Mouse (Mus musculus) frontal cortex, postnatal 10 days (tissue): ENCODE measurements at regions not wholly inside any gene's neighbourhood (a gene's known extent, or its start where the extent isn't known, plus 50 kb on each side); places are given as distances from the start of the nearest gene placed in this dataset.

Experiments
- DNase-seq, 2 experiments: peaks; one replicate each; pipeline ENCODE4 v3.0.0; 2022; ENCODE audit warnings: low spot score in 2 of 2, mixed read lengths in 1 of 2

DNA sequence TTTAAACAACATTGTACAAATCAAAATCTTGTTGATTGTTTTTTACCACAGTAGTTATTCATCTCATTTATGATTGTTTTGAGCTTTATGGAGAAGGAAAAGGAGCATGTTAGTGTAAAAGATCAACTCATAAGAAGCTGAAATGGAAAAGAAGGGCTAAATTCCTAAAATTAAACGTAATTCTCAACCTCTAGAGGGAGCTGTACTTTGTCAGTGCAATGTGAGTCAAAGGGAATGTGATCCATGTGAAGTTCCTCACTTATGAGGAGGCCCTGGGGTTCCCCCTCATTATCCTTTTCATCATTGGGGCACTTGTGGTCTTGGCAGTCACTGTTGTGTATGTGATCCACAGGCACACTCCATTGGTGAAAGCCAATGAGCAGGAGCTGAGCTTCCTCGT, 54.0 kb upstream of the Vmn2r7 start:
- no peak for DNase-seq

DNA sequence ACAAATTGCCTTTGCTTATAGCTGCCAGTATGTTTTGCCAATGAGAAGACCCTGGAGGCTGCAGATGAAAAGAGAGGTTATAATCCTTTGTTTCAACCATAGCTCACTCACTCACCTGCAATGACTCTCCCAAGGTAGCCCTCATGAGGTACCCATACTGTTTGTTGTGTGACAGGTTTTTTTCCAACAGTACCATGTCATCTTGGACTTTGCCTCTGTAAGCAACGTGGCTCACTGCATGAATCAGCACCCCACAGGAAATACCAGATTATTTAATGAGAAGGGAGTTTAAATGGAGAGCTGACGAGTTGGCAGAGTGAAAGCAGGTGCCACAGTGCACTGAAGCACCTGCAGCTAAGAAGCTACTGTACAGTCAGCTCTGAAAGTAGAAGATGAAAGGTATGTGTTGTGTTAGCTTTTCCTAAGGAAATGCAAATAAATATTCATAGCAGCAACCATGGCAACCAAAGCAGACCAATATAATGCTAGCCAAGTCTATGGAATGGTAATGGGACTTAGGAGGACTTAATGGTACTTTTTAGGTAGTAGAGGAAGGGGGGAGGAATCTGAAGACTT, 56.8 kb upstream of the Vmn2r7 start:
- no peak for DNase-seq

DNA sequence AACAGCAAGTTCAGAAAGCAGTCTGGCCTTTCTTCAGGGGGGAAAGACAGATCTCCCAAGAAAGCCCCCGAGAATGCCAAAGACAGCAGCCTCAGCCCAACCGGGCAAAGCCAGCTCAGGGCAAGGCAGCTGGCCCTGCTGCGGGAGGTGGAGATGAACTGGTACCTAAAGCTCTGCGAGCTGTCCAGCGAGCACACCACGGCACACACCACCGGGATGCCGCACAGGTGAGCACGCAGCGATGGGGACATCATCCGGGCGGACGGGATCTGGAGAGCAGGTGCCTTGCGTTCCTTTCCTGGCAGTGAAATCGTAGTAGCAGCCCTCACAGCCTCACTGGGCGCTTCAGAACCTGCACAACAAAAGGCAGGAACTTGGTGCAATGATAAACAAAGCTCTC, 104.7 kb upstream of the Vmn2r7 start:
- DNase-seq: no peak

DNA sequence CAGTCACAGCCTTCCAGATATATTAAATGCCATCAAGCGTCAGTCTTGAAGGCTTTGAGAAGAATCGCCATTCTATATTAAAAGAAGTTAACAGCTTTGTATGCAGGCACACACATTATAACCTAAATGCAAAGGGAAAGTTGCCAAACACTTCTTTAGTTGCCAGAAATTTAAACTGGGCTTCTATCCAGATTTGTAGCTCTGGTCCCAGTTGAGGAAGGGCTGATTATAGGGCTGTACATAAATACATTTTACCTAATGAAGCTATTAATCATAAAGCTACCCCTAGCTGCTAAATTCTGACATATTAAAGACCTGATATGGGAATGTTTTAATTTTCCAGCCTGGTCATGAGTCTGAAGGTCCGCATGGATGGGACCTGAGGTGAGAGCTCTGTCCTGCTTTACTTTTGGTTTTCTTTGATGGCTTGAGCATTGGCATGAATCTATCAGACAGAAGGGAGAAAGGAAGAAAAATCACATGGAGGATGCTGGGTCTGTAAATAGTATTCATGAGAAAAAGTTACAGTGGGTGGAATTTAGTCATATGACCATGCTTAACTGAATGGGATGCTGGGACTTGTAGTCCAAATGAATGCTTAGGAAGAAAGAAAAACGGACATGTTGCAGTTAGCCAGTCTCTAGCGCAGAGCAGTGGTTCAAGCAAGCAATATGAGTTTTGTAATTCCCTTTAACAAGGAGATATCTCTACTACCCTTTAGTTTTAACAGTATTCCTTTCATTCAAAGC, 120.3 kb upstream of the Vmn2r7 start:
- DNase-seq: no peak

DNA sequence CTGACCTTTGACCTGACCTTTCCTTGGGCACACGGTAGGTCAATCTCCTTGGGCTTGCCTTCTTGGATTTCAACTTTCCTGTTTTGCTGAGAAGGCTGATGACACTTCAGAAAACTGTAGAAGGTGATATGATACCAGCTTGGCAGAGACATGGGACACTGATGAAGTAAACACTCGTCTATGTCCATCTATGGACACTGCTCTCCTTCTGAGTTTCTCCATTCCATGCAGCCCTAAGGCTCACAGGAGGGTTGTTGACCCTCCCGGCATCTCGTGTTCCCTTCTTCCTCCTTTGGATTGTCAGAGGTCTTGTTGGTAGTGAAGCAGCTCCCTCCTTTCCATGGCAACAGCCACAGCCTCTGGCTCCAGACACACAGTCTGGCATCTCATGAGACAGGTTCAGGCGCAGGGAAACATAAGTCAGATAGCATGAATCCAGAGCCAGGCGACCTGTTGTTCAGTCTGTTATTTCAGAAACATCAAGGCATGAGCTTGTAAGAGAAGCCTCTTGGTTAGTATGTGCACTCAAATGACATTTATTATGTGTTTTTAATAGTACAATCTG, 120.9 kb upstream of the Vmn2r7 start:
- no peak for DNase-seq

DNA sequence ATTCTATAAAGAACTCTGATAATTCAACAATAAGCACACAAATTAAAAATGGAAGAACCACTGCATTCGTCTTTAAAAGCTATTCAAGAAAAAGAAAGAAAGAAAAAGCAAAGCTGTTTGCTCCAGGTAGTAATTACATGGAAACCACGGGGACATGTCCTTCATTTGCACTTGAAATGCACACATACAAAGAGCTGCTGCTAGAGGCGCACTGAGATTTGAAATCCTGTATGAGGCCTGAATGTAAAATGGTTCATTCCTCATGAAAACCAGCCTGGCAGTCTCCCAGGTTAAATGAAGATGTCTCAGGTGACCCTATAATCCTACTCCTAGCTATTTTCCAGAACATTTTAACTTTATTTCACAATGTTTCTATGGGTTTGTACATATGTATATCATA, 123.7 kb upstream of the Vmn2r7 start:
- DNase-seq: no peak

DNA sequence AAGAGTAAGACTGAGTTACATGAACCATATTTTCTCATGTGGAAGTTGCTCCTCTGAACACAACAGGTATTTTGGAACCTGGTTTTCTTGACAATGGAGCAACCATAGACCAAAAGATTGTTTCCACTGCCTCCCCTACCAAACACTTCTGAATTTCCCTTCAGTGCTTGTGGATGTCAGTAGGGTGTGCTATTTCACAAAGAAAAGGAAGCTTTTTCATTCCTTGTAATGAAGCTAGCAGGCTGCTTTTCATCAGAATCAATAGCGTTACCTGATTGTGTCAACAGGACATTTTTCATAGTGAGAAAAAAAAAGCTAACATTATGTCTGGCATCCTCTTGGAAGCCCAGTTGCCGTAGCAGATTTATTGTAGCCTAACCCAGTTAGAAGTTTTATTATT, 124.8 kb upstream of the Kcnab1 start:
- DNase-seq: no peak

DNA sequence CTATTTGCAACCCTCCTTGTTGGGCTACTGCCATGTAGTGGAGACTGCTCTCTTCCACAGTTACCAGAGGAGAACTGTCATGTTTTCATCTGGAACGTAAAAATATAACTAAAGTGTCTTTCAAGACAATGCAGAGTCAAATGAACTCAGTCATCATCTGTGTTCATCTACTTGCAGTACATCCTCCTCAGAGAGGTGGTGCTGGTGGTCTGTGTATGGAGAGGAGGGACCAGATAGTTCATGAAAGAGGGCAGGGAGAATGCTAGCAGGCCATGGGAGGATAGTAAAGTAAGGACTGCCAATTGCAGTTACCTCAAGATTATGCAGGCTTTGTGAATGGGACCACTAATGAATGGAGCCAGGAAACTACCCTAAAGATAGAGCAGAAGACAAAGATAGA, 121.5 kb upstream of the Kcnab1 start:
- peak in 1 of 2 experiments; percentile 13 for DNase-seq

DNA sequence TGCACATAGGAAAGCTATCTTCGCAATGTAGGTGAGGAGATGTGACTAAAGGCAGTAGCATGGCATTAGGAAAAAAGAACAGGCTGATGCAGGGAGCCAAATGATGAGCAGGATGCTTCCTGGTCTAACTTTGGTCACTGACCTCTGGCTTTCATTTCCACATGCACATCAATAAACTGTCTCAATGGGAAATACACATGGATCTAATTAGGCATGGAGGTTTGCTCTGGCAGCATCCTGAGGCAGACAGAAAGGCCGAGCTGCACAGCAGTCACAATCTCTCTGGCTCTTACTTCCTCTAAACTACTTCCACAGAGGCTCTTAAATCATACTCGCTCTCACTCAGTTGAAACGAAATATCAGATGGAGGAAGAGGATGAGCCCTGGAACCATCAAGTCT, 112.7 kb upstream of the Kcnab1 start:
- no peak for DNase-seq

DNA sequence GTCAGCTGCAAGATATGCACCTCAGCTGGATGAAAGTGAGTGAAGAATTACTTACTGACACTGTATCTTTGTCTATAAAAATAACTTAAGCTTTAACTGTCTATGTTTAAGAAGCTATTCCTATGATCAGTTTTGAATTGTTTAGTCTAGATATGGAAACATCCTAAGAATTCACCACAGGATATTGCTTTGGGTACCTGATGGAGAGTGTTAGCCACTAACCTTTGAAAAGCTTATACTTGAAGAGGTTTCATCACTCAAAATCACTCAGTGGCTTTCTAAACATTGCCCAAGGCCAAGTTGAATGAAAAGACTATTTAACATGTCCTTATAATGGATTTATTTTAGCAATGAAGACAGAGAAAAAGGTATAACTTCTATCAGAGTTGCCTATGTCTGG, 111.6 kb upstream of the Kcnab1 start:
- no peak for DNase-seq

DNA sequence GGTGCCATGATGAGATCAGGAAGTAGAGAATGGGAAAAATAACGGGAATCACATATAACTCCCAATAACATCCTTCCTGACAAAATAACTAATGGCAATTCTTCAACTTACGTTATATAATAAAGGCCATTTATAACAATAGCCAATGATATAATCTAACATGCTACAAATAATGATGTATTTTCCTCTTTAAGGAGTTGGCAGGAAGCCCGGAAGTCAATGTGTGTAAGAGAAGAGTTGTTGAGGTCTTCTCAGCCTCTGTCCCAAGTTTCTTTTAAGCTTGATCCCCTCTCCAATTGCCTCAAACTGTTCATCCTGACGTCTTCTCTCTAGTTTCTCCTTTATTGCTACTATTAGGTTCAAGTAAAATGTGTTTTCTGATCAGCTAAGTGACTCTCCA, 108.1 kb upstream of the Kcnab1 start:
- no peak for DNase-seq

DNA sequence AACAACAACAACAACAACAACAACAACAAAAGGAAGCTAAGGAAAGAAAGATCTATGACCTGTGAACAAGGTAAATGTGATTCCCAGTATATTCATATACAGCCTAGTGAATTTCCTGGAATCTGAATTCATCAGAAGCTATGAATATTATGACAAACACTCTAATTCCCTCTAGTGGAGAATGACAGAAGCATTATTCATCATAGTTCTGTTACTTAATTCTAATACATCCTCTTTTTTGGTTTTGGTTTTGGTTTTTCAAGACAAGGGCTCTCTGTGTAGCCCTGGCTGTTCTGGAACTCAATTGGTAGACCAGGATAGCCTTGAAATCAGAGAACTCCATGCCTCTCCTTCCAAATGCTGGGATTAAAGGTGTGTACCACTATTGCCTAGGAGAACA, 106.6 kb upstream of the Kcnab1 start:
- no peak for DNase-seq

DNA sequence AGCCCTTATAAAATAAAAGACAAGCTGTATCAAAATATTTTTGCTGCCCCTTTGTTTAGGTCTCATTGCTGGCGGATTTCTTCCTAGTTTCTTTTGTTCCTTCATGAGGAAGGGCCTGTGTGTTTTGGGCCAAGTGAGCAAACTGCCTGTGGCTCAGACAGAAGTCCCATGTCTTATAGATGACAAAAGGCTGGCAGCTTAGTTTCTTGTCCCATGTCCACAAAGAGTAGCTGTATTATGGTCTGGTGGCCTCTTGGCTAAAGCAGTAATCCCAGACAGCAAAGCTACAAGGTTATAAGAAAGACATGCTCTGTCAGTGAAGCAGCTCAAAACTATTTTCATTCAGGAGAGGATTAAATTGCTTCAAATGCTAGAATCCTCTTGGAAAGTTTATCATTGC, 103.1 kb upstream of the Kcnab1 start:
- DNase-seq: no peak

DNA sequence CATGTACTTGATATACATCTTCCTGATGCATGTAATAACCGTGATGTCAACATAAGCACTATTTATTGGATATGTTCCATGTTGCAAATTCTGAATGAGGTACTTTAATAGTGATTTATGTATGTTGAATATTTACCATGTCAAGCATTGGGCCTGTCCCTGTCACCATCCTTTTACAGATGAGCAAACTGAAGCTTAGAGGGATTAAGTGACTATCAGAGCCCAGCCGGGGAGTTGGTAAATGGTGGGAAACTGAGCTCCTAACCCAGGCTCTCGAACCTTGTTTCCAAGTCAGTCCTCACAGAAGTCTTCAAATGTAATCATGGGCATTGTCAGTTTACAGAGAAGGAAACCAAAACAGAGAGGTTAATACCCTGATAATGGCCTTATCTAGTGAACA, 102.6 kb upstream of the Kcnab1 start:
- no peak for DNase-seq

DNA sequence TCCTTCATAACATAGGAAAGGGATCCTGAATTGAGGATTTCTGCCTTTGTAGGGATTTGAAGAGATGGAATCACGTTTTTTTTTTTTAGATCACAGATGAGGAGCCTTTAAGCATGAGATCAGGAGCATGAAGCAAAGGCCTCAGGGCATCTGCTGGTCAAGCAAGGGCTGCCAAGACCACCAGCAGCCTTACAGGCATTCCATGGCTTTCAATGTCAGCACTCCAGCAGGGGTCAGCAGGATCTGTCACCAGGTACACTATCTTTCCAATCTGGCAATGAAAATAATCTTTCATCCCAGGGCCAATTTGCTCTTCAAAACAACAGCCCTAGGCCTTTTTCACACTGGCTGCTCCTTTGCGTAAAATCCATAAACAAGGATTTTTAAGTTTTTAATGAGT, 85.3 kb upstream of the Kcnab1 start:
- DNase-seq: no peak

DNA sequence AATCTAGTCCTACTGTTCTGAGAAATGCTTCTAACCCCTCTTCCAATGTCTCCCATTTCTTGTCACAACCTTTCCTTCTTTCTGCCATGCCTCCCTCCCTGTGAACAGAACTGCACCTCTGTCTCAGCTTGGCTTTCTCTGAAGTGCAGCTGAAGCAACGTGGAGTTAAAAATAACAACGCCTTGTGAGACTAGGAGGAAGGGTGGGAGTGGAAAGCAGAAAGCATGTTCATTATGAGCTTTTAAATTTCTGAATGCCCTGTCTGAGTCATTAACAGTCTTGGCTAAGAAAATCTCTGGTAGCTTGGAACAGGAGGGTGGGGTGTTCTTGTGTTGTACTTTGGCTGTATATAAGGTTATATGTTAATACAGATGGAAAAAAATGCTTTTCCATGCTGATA, 71.6 kb upstream of the Kcnab1 start:
- DNase-seq: peak; percentile 5 to 8

DNA sequence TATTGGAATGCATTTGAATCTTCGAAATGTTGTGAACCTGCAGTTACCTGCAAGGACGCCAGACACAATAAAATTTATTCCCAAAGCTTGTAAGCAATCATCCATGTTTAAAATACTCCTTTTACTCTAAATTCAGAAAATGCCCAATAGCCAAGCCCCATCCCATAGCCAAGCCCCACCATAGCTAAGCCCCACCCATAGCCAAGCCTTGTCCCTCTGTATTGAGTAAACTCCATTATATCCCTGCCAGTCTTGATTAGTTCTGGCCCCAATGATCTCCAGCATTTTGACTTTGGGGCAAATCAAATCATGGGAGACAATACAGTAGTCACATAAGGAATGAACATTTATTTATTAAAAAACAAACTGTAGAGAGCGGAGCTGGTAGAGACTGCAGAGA, 61.3 kb upstream of the Kcnab1 start:
- DNase-seq: no peak

DNA sequence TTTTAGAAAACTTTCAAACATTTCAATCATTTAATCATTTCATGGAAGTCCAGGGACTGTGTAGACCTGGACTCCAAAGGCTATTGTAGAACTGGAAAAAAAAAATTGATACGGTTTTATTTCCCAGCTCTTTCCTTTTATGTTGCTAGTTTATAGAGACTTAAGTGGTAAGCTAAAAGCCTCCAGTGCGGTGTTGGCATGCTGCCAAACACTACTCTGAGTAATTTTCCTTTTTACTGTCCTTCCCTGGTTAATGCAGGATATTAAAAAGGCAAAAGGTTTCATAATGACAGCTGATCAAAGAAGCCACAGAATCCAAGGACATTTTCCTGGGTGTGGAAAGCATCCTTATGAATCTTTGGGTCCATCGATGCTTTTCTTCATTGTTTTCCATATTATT, 53.8 kb upstream of the Kcnab1 start:
- no peak for DNase-seq
